Mouse (Mus musculus): ENCODE results near the gene Spint2. TPM values are rescaled to one million over a fixed set of nuclear protein-coding genes. Genes with fewer than 3 reads are reported as not detected.

Spint2 gene
- polyA plus RNA-seq, 1 experiment from 2014 or later = 386 TPM

DNA sequence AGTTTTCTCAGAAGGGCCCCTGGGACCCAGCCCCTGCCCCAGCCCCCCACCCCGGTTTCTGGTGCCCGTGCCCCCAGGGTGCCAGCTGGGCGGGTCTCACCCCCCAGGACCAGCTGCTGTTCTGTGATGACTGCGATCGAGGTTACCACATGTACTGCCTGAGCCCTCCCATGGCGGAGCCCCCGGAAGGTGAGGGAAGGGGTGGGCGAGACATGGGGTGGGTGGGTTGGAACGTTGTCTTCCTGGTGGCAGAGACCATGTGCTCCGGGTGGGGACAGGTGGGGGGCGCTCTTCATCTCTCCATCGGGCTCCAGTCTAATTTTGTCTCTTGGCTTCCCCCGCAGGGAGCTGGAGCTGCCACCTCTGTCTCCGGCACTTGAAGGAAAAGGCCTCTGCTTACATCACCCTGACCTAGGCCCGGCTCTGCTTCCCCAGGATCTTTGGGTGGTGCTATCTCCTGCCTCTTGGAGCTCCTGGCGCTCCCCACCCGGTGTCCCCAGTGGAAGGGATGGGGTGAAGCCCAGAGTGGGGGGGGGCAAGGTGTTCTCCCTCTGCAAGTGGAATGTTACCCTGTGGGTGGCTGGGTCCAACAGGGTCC lies 34.5 kb upstream of the Spint2 start:
- H3K9me3 ChIP-seq (ENCODE audit: control insufficient read depth, low read depth, low read length) = no peaks in the 10 kb centered on the region
- H3K27me3 ChIP-seq (ENCODE audit: control insufficient read depth, insufficient read depth, low read length) = no peaks in the 10 kb centered on the region
- no peak overlapping the region for H3K9ac ChIP-seq (replicated peaks; ENCODE audit: low read depth, low read length)
- peaks cover 49% of the 10 kb centered on the region for H3K4me1 ChIP-seq (ENCODE audit: control insufficient read depth, insufficient read depth, low read length)
- no peak overlapping the region for H3K4me2 ChIP-seq (replicated peaks; ENCODE audit: low read depth, low read length)
- no peak overlapping the region for H3K4me3 ChIP-seq (ENCODE audit: low read depth, low read length)
- H3K36me3 ChIP-seq (ENCODE audit: control insufficient read depth, insufficient read depth, low read length) = no peaks in the 10 kb centered on the region; the same call in 1 of the 2 replicates
- ATAC-seq (ENCODE audit: insufficient number of reproducible peaks, insufficient read depth, low FRiP score, low read depth) = 0 out of 2 replicates have a peak, but pooled peaks have one; percentile 3
- 53% methylated on average over 17 of the region's 17 CpGs for WGBS
- H3K27ac ChIP-seq (ENCODE audit: low read length) = peak overlapping the region; percentile 35; the same call in 1 of the 2 replicates

DNA sequence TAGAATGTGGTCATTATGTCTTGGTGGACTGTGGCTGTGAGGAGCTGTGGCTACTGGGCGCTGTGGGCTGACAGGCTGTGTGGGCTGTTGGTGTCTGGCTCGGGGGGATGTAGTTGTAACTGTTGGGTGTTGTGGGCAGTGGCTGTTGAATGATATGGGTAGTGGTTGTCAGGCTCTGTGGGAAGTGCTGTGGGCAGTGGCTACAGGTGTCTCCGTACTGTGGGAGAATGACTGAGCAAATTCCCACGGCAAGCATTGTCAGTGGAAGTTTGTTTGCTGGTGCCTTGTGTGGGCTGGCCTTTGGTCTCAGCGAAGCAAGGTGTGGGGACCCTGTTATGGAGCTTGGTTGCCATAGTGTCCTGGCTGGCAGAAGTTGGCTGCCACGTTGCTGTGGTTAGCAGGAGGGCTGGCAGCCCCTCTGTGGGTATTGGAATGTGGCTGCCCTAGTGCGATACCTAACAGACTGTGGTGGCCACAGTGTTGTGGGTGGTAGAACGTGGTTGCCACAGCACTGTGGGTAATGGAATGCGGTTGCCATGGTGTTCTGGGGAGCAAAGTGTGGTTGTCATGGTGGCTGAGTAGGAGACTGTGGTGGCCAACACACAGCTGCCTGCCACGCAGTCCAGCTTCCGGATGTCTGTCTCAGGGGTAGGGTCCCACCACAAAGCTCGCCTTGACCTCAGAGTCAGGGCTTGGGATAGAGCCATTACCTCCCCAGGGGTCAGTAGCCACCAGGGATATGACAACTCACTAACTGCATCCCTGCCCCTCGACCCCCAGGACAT lies 33.3 kb upstream of the Spint2 start:
- Histone ChIP-seq H3K4me2 (replicated peaks; ENCODE audit: low read depth, low read length) (no peak overlapping the region), H3K27ac (ENCODE audit: low read length) (no peak overlapping the region), H3K4me1 (ENCODE audit: control insufficient read depth, insufficient read depth, low read length) (peaks cover 42% of the 10 kb centered on the region), H3K9me3 (ENCODE audit: control insufficient read depth, low read depth, low read length) (no peaks in the 10 kb centered on the region), H3K27me3 (ENCODE audit: control insufficient read depth, insufficient read depth, low read length) (no peaks in the 10 kb centered on the region), H3K4me3 (ENCODE audit: low read depth, low read length) (no peak overlapping the region), H3K9ac (replicated peaks; ENCODE audit: low read depth, low read length) (no peak overlapping the region), H3K36me3 (ENCODE audit: control insufficient read depth, insufficient read depth, low read length) (no peaks in the 10 kb centered on the region; the same call in 1 of the 2 replicates)
- 78% methylated on average over 13 of the region's 13 CpGs for WGBS
- ATAC-seq (ENCODE audit: insufficient number of reproducible peaks, insufficient read depth, low FRiP score, low read depth) = no peak

DNA sequence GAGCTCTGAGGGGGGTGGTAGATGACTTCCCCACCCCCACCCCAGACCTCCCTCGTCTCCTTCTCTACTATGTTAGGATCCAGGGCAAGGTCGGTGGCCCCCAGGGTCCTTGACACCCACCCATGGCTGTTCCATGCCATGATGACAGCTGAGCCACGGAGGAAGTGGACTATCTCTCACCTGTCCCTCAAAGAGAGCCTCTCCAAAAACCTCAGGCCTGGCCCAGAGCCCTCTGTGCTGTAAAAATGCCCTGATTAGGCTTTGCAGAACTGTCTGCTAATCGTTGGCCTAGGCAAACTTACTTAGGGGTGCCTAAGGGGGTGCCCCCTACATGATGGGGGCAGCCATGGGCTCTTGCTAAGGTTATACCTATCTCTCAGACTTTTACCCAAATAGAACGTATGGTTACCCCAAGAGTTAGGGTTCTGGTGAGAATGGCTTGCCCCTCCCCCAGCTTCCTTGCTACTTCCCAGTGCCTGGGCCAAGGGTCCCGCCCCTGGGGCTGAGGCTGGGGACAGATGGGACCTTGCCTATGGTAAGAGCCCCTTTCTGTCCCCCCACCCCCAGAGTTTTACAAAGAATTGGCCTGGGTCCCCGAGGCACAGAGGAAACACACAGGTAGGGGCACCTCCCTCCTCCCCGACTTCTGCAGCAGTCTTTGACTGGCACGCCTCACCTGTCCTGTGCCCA lies 32.0 kb upstream of the Spint2 start:
- H3K4me1 ChIP-seq (ENCODE audit: control insufficient read depth, insufficient read depth, low read length) = peaks cover 33% of the 10 kb centered on the region
- no peak overlapping the region for H3K27ac ChIP-seq (ENCODE audit: low read length)
- H3K4me2 ChIP-seq (replicated peaks; ENCODE audit: low read depth, low read length) = no peak overlapping the region
- 0 out of 2 replicates have a peak, but pooled peaks cover 3% of the 10 kb centered on the region for H3K27me3 ChIP-seq (ENCODE audit: control insufficient read depth, insufficient read depth, low read length)
- H3K9me3 ChIP-seq (ENCODE audit: control insufficient read depth, low read depth, low read length) = no peaks in the 10 kb centered on the region
- H3K4me3 ChIP-seq (ENCODE audit: low read depth, low read length) = no peak overlapping the region
- ATAC-seq (ENCODE audit: insufficient number of reproducible peaks, insufficient read depth, low FRiP score, low read depth) = no peak
- 54% methylated on average over 9 of the region's 9 CpGs for WGBS
- no peak overlapping the region for H3K9ac ChIP-seq (replicated peaks; ENCODE audit: low read depth, low read length)
- no peaks in the 10 kb centered on the region; the same call in 1 of the 2 replicates for H3K36me3 ChIP-seq (ENCODE audit: control insufficient read depth, insufficient read depth, low read length)

DNA sequence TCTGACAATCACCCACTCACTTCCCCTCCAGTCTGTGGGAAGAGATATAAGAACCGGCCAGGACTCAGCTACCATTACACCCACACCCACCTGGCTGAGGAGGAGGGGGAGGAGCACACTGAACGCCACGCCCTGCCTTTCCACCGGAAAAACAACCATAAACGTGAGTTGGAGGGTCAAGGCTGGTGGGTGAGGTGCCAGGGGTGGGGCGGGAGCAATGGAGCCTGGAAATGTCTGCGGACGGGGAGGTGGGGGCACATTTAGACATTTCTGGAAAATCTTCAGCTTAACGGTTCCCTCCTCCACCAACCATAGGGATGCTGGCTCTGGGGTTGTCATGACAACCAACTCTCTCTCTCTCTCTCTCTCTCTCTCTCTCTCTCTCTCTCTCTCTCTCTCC lies 31.3 kb upstream of the Spint2 start:
- no peaks in the 10 kb centered on the region; the same call in 1 of the 2 replicates for H3K36me3 ChIP-seq (ENCODE audit: control insufficient read depth, insufficient read depth, low read length)
- H3K4me1 ChIP-seq (ENCODE audit: control insufficient read depth, insufficient read depth, low read length) = peaks cover 27% of the 10 kb centered on the region
- H3K4me2 ChIP-seq (replicated peaks; ENCODE audit: low read depth, low read length) = no peak overlapping the region
- H3K27ac ChIP-seq (ENCODE audit: low read length) = no peak overlapping the region
- no peak for ATAC-seq (ENCODE audit: insufficient number of reproducible peaks, insufficient read depth, low FRiP score, low read depth)
- H3K27me3 ChIP-seq (ENCODE audit: control insufficient read depth, insufficient read depth, low read length) = 0 out of 2 replicates have a peak, but pooled peaks cover 3% of the 10 kb centered on the region
- 26% methylated on average over 9 of the region's 9 CpGs for WGBS
- H3K9me3 ChIP-seq (ENCODE audit: control insufficient read depth, low read depth, low read length) = no peaks in the 10 kb centered on the region
- no peak overlapping the region for H3K4me3 ChIP-seq (ENCODE audit: low read depth, low read length)
- no peak overlapping the region for H3K9ac ChIP-seq (replicated peaks; ENCODE audit: low read depth, low read length)

DNA sequence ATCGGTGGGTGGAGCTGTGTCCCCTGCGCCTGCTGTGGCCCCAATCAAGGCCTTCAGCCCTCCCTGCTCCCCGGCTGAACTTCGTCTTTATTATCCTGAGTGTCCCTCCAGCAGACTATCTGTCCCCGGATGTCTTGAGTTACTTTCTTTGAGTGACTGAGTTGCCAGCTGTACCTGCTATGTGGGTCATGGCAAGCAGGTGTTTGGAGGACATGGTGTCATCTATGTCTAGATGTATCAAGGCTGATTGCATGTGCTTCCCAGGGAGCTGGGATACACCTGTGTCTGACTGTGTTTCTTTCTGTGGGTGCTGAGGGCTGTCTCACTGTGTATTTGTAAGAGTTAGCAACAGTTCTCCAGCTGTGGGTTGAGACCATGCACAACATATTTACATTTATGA lies 28.0 kb upstream of the Spint2 start:
- peaks cover 20% of the 10 kb centered on the region; the same call in 1 of the 2 replicates for H3K4me1 ChIP-seq (ENCODE audit: control insufficient read depth, insufficient read depth, low read length)
- H3K4me2 ChIP-seq (replicated peaks; ENCODE audit: low read depth, low read length) = peak overlapping the region; percentile 94
- H3K4me3 ChIP-seq (ENCODE audit: low read depth, low read length) = peak overlapping the region; percentile 54
- ATAC-seq (ENCODE audit: insufficient number of reproducible peaks, insufficient read depth, low FRiP score, low read depth) = no peak
- H3K27me3 ChIP-seq (ENCODE audit: control insufficient read depth, insufficient read depth, low read length) = 0 out of 2 replicates have a peak, but pooled peaks cover 3% of the 10 kb centered on the region
- H3K36me3 ChIP-seq (ENCODE audit: control insufficient read depth, insufficient read depth, low read length) = no peaks in the 10 kb centered on the region; the same call in 1 of the 2 replicates
- 8% methylated on average over 5 of the region's 5 CpGs for WGBS
- H3K9me3 ChIP-seq (ENCODE audit: control insufficient read depth, low read depth, low read length) = no peaks in the 10 kb centered on the region
- H3K9ac ChIP-seq (replicated peaks; ENCODE audit: low read depth, low read length) = no peak overlapping the region
- no peak overlapping the region for H3K27ac ChIP-seq (ENCODE audit: low read length)

DNA sequence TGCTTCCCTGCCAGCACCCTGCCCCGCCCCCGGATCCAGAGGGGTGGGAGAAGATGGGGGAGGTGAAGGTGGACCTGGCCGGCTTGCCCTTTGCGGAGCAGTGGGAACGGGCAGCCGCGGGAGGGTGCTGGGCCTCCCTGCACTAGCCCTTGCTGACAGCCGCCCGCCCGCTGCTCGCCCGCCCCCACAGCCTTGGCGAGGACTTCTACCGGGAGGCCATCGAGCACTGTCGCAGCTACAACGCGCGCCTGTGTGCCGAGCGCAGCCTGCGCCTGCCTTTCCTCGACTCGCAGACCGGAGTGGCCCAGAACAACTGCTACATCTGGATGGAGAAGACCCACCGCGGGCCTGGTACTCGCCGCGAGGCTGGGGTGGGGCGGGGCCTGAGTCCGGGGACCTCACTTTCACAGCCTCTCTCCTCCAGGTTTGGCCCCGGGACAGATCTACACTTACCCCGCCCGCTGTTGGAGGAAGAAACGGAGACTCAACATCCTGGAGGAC lies 27.6 kb upstream of the Spint2 start:
- Histone ChIP-seq H3K27ac (ENCODE audit: low read length) (no peak overlapping the region), H3K27me3 (ENCODE audit: control insufficient read depth, insufficient read depth, low read length) (0 out of 2 replicates have a peak, but pooled peaks cover 3% of the 10 kb centered on the region), H3K9ac (replicated peaks; ENCODE audit: low read depth, low read length) (peak overlapping the region; percentile 60), H3K36me3 (ENCODE audit: control insufficient read depth, insufficient read depth, low read length) (no peaks in the 10 kb centered on the region; the same call in 1 of the 2 replicates), H3K4me1 (ENCODE audit: control insufficient read depth, insufficient read depth, low read length) (peaks cover 25% of the 10 kb centered on the region; the same call in 1 of the 2 replicates), H3K9me3 (ENCODE audit: control insufficient read depth, low read depth, low read length) (no peaks in the 10 kb centered on the region), H3K4me3 (ENCODE audit: low read depth, low read length) (peak overlapping the region; percentile 54), H3K4me2 (replicated peaks; ENCODE audit: low read depth, low read length) (peak overlapping the region; percentile 94)
- under 1% methylated on average over 36 of the region's 36 CpGs for WGBS
- ATAC-seq (ENCODE audit: insufficient number of reproducible peaks, insufficient read depth, low FRiP score, low read depth) = no peak

DNA sequence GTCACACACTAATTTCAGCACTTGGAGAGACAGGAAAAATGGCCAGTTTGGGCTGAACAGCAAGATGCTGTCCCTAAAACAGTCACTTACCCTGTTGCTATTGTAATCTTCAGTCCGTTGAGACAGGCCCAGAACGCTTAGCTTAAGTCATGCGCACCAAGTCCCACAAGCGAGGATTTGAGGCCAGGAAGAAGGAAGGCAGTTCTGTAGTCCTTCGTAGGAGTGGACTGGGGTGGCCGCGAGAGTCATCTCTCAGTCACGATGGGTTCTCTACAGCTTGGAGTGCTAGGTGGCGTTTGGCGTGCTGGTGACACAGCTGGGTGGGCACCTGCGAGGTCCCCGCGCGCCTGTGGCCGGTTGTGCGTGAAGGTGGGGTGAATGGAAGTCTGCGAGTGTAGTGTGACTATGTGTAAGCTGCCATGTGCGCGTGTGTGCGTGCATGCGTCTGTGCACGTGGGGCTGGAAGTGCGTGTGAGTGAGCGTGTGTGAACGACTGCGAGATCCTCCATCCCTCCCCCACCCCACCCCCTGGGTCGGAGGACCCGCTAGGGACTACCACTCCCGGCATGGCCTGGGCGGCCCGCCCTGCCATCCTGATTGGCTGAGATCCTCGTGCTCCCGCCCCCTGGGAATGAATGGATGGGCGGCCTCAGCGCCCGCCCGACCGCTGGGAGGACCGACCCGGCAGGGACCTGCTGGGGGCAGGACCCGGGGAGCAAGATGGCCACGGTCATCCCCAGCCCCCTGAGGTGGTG lies 25.8 kb upstream of the Spint2 start:
- Histone ChIP-seq H3K27ac (ENCODE audit: low read length) (no peak overlapping the region), H3K9me3 (ENCODE audit: control insufficient read depth, low read depth, low read length) (no peaks in the 10 kb centered on the region), H3K4me2 (replicated peaks; ENCODE audit: low read depth, low read length) (peak overlapping the region; percentile 91), H3K36me3 (ENCODE audit: control insufficient read depth, insufficient read depth, low read length) (no peaks in the 10 kb centered on the region; the same call in 1 of the 2 replicates), H3K27me3 (ENCODE audit: control insufficient read depth, insufficient read depth, low read length) (0 out of 2 replicates have a peak, but pooled peaks cover 3% of the 10 kb centered on the region), H3K4me3 (ENCODE audit: low read depth, low read length) (peak overlapping the region; percentile 54), H3K4me1 (ENCODE audit: control insufficient read depth, insufficient read depth, low read length) (peaks cover 23% of the 10 kb centered on the region), H3K9ac (replicated peaks; ENCODE audit: low read depth, low read length) (0 out of 2 replicates have a peak overlapping the region, but pooled peaks have one; percentile 7)
- peak; percentile 83 for ATAC-seq (ENCODE audit: insufficient number of reproducible peaks, insufficient read depth, low FRiP score, low read depth)
- 2% methylated on average over 40 of the region's 42 CpGs for WGBS
